Mouse (Mus musculus): ENCODE measurements at regions not wholly inside any gene's neighbourhood (a gene's known extent, or its start where the extent isn't known, plus 50 kb on each side); places are given as distances from the start of the nearest gene placed in this dataset.

- WGBS: 60% methylated on average over 7 of the region's 7 CpGs
- Histone ChIP-seq H3K27ac (replicated peaks; ENCODE audit: insufficient read depth, low read depth, low read length) (no peak overlapping the region), H3K4me3 (ENCODE audit: insufficient read depth, low read depth, low read length) (no peak overlapping the region), H3K36me3 (ENCODE audit: control insufficient read depth, insufficient read depth, low read length) (no peaks in the 10 kb centered on the region), H3K4me1 (ENCODE audit: control insufficient read depth, insufficient read depth, low read length) (no peaks in the 10 kb centered on the region), H3K9ac (ENCODE audit: low read depth, low read length) (no peak overlapping the region), H3K27me3 (ENCODE audit: control insufficient read depth, insufficient read depth, low read length) (no peaks in the 10 kb centered on the region), H3K79me2 (ENCODE audit: control insufficient read depth, insufficient read depth, low read length) (no peaks in the 10 kb centered on the region)
- DNase-seq (ENCODE audit: extremely low read depth, low read depth, low spot score): no peak
- no peak for TF ChIP-seq POLR2A (IDR thresholded peaks at IDR 0.05; ENCODE audit: extremely low read depth, insufficient read depth, low read length)
- no peak for TF ChIP-seq CTCF (IDR thresholded peaks at IDR 0.05; ENCODE audit: low read depth, low read length)
Observed at GRCm38 (mm10) chr13:84759061-84759460, 430.1 kb upstream of the Ccnh start.

GRCm38 (mm10) chr13:84760471-84760870 lies 428.7 kb upstream of the Ccnh start:
- Histone ChIP-seq H3K4me1 (ENCODE audit: control insufficient read depth, insufficient read depth, low read length) (no peaks in the 10 kb centered on the region), H3K4me3 (ENCODE audit: insufficient read depth, low read depth, low read length) (no peak overlapping the region), H3K79me2 (ENCODE audit: control insufficient read depth, insufficient read depth, low read length) (no peaks in the 10 kb centered on the region), H3K27me3 (ENCODE audit: control insufficient read depth, insufficient read depth, low read length) (no peaks in the 10 kb centered on the region), H3K27ac (replicated peaks; ENCODE audit: insufficient read depth, low read depth, low read length) (no peak overlapping the region), H3K9ac (ENCODE audit: low read depth, low read length) (no peak overlapping the region), H3K36me3 (ENCODE audit: control insufficient read depth, insufficient read depth, low read length) (no peaks in the 10 kb centered on the region)
- TF ChIP-seq POLR2A (IDR thresholded peaks at IDR 0.05; ENCODE audit: extremely low read depth, insufficient read depth, low read length) (no peak), CTCF (IDR thresholded peaks at IDR 0.05; ENCODE audit: low read depth, low read length) (no peak)
- WGBS: 63% methylated on average over 3 of the region's 3 CpGs
- no peak for DNase-seq (ENCODE audit: extremely low read depth, low read depth, low spot score)

GRCm38 (mm10) chr13:84760978-84761377 lies 428.2 kb upstream of the Ccnh start:
- WGBS: 62% methylated on average over 8 of the region's 8 CpGs
- Histone ChIP-seq H3K27ac (replicated peaks; ENCODE audit: insufficient read depth, low read depth, low read length) (no peak overlapping the region), H3K79me2 (ENCODE audit: control insufficient read depth, insufficient read depth, low read length) (no peaks in the 10 kb centered on the region), H3K4me3 (ENCODE audit: insufficient read depth, low read depth, low read length) (no peak overlapping the region), H3K9ac (ENCODE audit: low read depth, low read length) (no peak overlapping the region), H3K36me3 (ENCODE audit: control insufficient read depth, insufficient read depth, low read length) (no peaks in the 10 kb centered on the region), H3K4me1 (ENCODE audit: control insufficient read depth, insufficient read depth, low read length) (no peaks in the 10 kb centered on the region), H3K27me3 (ENCODE audit: control insufficient read depth, insufficient read depth, low read length) (no peaks in the 10 kb centered on the region)
- TF ChIP-seq POLR2A (IDR thresholded peaks at IDR 0.05; ENCODE audit: extremely low read depth, insufficient read depth, low read length) (no peak), CTCF (IDR thresholded peaks at IDR 0.05; ENCODE audit: low read depth, low read length) (no peak)
- no peak for DNase-seq (ENCODE audit: extremely low read depth, low read depth, low spot score)

GRCm38 (mm10) chr13:84761821-84762220 lies 427.4 kb upstream of the Ccnh start:
- WGBS: 64% methylated on average over 4 of the region's 4 CpGs
- no peaks in the 10 kb centered on the region for H3K79me2 ChIP-seq (ENCODE audit: control insufficient read depth, insufficient read depth, low read length)
- H3K36me3 ChIP-seq (ENCODE audit: control insufficient read depth, insufficient read depth, low read length): no peaks in the 10 kb centered on the region

GRCm38 (mm10) chr13:84763916-84764315 lies 425.3 kb upstream of the Ccnh start:
- Histone ChIP-seq H3K4me1 (ENCODE audit: control insufficient read depth, insufficient read depth, low read length) (no peaks in the 10 kb centered on the region), H3K27ac (replicated peaks; ENCODE audit: insufficient read depth, low read depth, low read length) (no peak overlapping the region), H3K36me3 (ENCODE audit: control insufficient read depth, insufficient read depth, low read length) (no peaks in the 10 kb centered on the region), H3K9ac (ENCODE audit: low read depth, low read length) (no peak overlapping the region), H3K27me3 (ENCODE audit: control insufficient read depth, insufficient read depth, low read length) (no peaks in the 10 kb centered on the region), H3K79me2 (ENCODE audit: control insufficient read depth, insufficient read depth, low read length) (no peaks in the 10 kb centered on the region), H3K4me3 (ENCODE audit: insufficient read depth, low read depth, low read length) (no peak overlapping the region)
- TF ChIP-seq POLR2A (IDR thresholded peaks at IDR 0.05; ENCODE audit: extremely low read depth, insufficient read depth, low read length) (no peak), CTCF (IDR thresholded peaks at IDR 0.05; ENCODE audit: low read depth, low read length) (no peak)
- WGBS: 71% methylated on average over 1 of the region's 1 CpGs
- DNase-seq (ENCODE audit: extremely low read depth, low read depth, low spot score): no peak

More at GRCm38 (mm10) chr13:84761821-84762220, 427.4 kb upstream of the Ccnh start:
- Histone ChIP-seq H3K27me3 (ENCODE audit: control insufficient read depth, insufficient read depth, low read length) (no peaks in the 10 kb centered on the region), H3K27ac (replicated peaks; ENCODE audit: insufficient read depth, low read depth, low read length) (no peak overlapping the region), H3K9ac (ENCODE audit: low read depth, low read length) (no peak overlapping the region), H3K4me1 (ENCODE audit: control insufficient read depth, insufficient read depth, low read length) (no peaks in the 10 kb centered on the region), H3K4me3 (ENCODE audit: insufficient read depth, low read depth, low read length) (no peak overlapping the region)
- no peak for TF ChIP-seq CTCF (IDR thresholded peaks at IDR 0.05; ENCODE audit: low read depth, low read length)
- TF ChIP-seq POLR2A (IDR thresholded peaks at IDR 0.05; ENCODE audit: extremely low read depth, insufficient read depth, low read length): no peak
- no peak for DNase-seq (ENCODE audit: extremely low read depth, low read depth, low spot score)

GRCm38 (mm10) chr13:84771956-84772355 lies 417.3 kb upstream of the Ccnh start:
- DNase-seq (ENCODE audit: extremely low read depth, low read depth, low spot score): no peak
- TF ChIP-seq CTCF (IDR thresholded peaks at IDR 0.05; ENCODE audit: low read depth, low read length) (no peak), POLR2A (IDR thresholded peaks at IDR 0.05; ENCODE audit: extremely low read depth, insufficient read depth, low read length) (no peak)
- Histone ChIP-seq H3K27me3 (ENCODE audit: control insufficient read depth, insufficient read depth, low read length) (no peaks in the 10 kb centered on the region), H3K79me2 (ENCODE audit: control insufficient read depth, insufficient read depth, low read length) (no peaks in the 10 kb centered on the region), H3K4me1 (ENCODE audit: control insufficient read depth, insufficient read depth, low read length) (no peaks in the 10 kb centered on the region), H3K36me3 (ENCODE audit: control insufficient read depth, insufficient read depth, low read length) (no peaks in the 10 kb centered on the region), H3K27ac (replicated peaks; ENCODE audit: insufficient read depth, low read depth, low read length) (no peak overlapping the region), H3K9ac (ENCODE audit: low read depth, low read length) (no peak overlapping the region), H3K4me3 (ENCODE audit: insufficient read depth, low read depth, low read length) (no peak overlapping the region)
- 27% methylated on average over 2 of the region's 2 CpGs for WGBS

Data from liver, adult 2 months (tissue).